Mouse (Mus musculus) stomach, postnatal 0 days (tissue): ENCODE measurements at regions not wholly inside any gene's neighbourhood (a gene's known extent, or its start where the extent isn't known, plus 50 kb on each side); places are given as distances from the start of the nearest gene placed in this dataset.

ENCODE experiments used
- CTCF ChIP-seq: IDR thresholded peaks from 2 replicates; pipeline ENCODE4 v1.5.1; 2016; ENCODE audit warnings: antibody characterized with exemption, low read depth, mild to moderate bottlenecking, moderate library complexity
- EP300 ChIP-seq: optimal IDR thresholded peaks from 2 replicates; pipeline ENCODE3; 2016; ENCODE audit warnings: antibody characterized with exemption

DNA sequence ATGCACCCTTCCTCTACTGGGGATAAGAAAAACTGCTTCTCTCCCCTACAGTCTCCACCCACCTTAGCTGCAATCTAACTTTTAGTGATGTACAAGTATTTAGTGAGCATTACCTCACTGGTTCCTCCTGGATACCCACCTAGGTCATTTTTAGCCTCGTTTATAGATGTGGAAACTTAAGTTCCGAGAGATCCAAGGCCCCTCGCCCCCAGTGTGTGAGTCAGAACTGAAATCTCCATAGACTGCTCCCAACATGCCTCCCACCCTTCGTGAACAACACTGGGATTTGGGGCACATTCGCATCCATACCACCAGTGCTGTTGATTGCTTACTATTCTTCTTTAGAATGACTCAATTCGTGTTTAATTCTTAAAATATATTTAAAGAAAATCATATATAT, 52.2 kb upstream of the Cdh5 start:
- TF ChIP-seq CTCF = no peak
- TF ChIP-seq EP300 = no peak
